Mouse (Mus musculus) ovary, postnatal 10 days (tissue): Measurements from ENCODE around the gene Cutc.

Experiments
- DNase-seq: peaks from one replicate; pipeline ENCODE4 v3.0.0; 2022; ENCODE audit warnings: low spot score

Cutc gene

GRCm38 (mm10) chr19:43753226-43753835 is 535 bp downstream of the Cutc start:
- peak; percentile 75 for DNase-seq

GRCm38 (mm10) chr19:43754237-43754636 is 1.4 kb downstream of the Cutc start:
- DNase-seq: no peak

- no peak for DNase-seq
Measured at GRCm38 (mm10) chr19:43754872-43755271, 2.1 kb downstream of the Cutc start.

GRCm38 (mm10) chr19:43760504-43760903 is 7.7 kb downstream of the Cutc start:
- DNase-seq: peak; percentile 17

- no peak for DNase-seq
Measured at GRCm38 (mm10) chr19:43761543-43762256, 8.9 kb downstream of the Cutc start.

- no peak for DNase-seq
Measured at GRCm38 (mm10) chr19:43762410-43762809, 9.6 kb downstream of the Cutc start.

GRCm38 (mm10) chr19:43766451-43766850 is 13.7 kb downstream of the Cutc start:
- no peak for DNase-seq

GRCm38 (mm10) chr19:43767549-43768322 is 14.9 kb downstream of the Cutc start:
- DNase-seq: no peak

GRCm38 (mm10) chr19:43769366-43769960 is 16.7 kb downstream of the Cutc start:
- DNase-seq: no peak

GRCm38 (mm10) chr19:43770584-43770983 is 17.8 kb downstream of the Cutc start:
- no peak for DNase-seq

- no peak for DNase-seq
Measured at GRCm38 (mm10) chr19:43771499-43771969, 18.7 kb downstream of the Cutc start.

GRCm38 (mm10) chr19:43772311-43772710 is 19.5 kb downstream of the Cutc start:
- DNase-seq: no peak

GRCm38 (mm10) chr19:43775433-43775832 is 22.6 kb downstream of the Cutc start:
- no peak for DNase-seq

- DNase-seq: no peak
Measured at GRCm38 (mm10) chr19:43776561-43776960, 23.8 kb downstream of the Cutc start.

GRCm38 (mm10) chr19:43777308-43777707 is 24.5 kb downstream of the Cutc start:
- no peak for DNase-seq

GRCm38 (mm10) chr19:43780391-43780790 is 27.6 kb downstream of the Cutc start:
- DNase-seq: no peak

- no peak for DNase-seq
Measured at GRCm38 (mm10) chr19:43781980-43782379, 29.2 kb downstream of the Cutc start, which contains the start of gene Abcc2. TSS of gene Abcc2 (plus strand) at chr19:43782192.

- no peak for DNase-seq
Measured at GRCm38 (mm10) chr19:43784761-43785160, 32.0 kb downstream of the Cutc start.

GRCm38 (mm10) chr19:43786249-43787026 is 33.6 kb downstream of the Cutc start:
- no peak for DNase-seq

- DNase-seq: no peak
Measured at GRCm38 (mm10) chr19:43789817-43790216, 37.0 kb downstream of the Cutc start.

- no peak for DNase-seq
Measured at GRCm38 (mm10) chr19:43792537-43792936, 39.7 kb downstream of the Cutc start.

- DNase-seq: no peak
Measured at GRCm38 (mm10) chr19:43793951-43794350, 41.2 kb downstream of the Cutc start.
